Mouse (Mus musculus) hindbrain, postnatal 0 days (tissue): ENCODE measurements at regions not wholly inside any gene's neighbourhood (a gene's known extent, or its start where the extent isn't known, plus 50 kb on each side); places are given as distances from the start of the nearest gene placed in this dataset.

Experiments
- ATAC-seq: fragments of 200-750 bp; cut with Nextera tagmentation; 2 replicates; pipeline ENCODE4 v1.8.0; 2017; ENCODE audit warnings: mild to moderate bottlenecking, moderate TSS enrichment, moderate library complexity
- DNase-seq: peaks from one replicate; pipeline ENCODE4 v3.0.0-alpha.2; 2015; ENCODE audit warnings: low spot score
- H3K27ac ChIP-seq: fragments of 300-500 bp; sonication (generic); 2 replicates; pipeline ENCODE4 v1.5.1; 2014; ENCODE audit warnings: mild to moderate bottlenecking
- H3K27me3 ChIP-seq: fragments of 300-500 bp; sonication (generic); 2 replicates; pipeline ENCODE4 v1.6.1; 2014; ENCODE audit warnings: low read length, mixed read lengths; ENCODE audit not compliant: insufficient read depth
- H3K36me3 ChIP-seq: fragments of 300-500 bp; sonication (generic); 2 replicates; pipeline ENCODE4 v1.6.1; 2014; ENCODE audit warnings: low read length, mixed read lengths; ENCODE audit not compliant: insufficient read depth
- H3K4me1 ChIP-seq: fragments of 300-500 bp; sonication (generic); 2 replicates; pipeline ENCODE4 v1.6.1; 2014; ENCODE audit warnings: antibody characterized with exemption, low read length, mixed read lengths; ENCODE audit not compliant: insufficient read depth
- H3K4me2 ChIP-seq: fragments of 300-500 bp; sonication (generic); 2 replicates; pipeline ENCODE4 v1.6.1; 2014; ENCODE audit warnings: low read depth, mild to moderate bottlenecking, low read length, moderate library complexity, mixed read lengths
- H3K4me3 ChIP-seq: fragments of 300-500 bp; sonication (generic); 2 replicates; pipeline ENCODE4 v1.5.1; 2014; ENCODE audit warnings: low read length
- H3K9ac ChIP-seq: fragments of 300-500 bp; sonication (generic); replicated peaks from 2 replicates; pipeline ENCODE4 v1.6.1; 2014; ENCODE audit warnings: mild to moderate bottlenecking, low read length, moderate library complexity, mixed read lengths
- H3K9me3 ChIP-seq: fragments of 300-500 bp; sonication (generic); 2 replicates; pipeline ENCODE4 v1.6.1; 2016; ENCODE audit warnings: low read length, mixed read lengths
- CTCF ChIP-seq: IDR thresholded peaks from 2 replicates; pipeline ENCODE4 v1.5.1; 2016; ENCODE audit warnings: antibody characterized with exemption, control low read depth, low read depth
- WGBS: fragments of 180-500 bp; shearing (Covaris S2); extraction: QIAGEN DNeasy Blood & Tissue Kit; methylation state at CpG from one replicate; pipeline ENCODE4 v1.1.7; 2014; 5-methylcytosine and 5-hydroxymethylcytosine counted together

DNA sequence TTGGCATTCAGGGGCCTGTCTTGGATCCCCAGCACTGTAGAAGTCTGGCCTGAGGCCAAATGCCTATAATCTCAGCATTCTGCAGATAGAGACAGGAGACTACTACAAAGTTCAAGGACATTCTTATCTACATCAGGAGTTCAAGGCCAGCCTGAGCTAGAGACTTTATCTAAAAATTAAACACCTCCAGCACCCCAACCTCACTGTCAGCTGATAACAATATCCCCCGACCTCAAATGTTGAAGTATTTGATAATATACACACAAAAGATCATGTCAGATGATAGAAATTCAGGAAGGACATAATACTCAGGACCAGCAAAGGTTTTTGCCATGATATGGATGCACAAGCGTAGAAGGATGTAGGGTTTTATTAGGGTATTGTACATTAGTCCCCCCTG, 228.2 kb upstream of the Myocd start:
- no peak overlapping the region for H3K27ac ChIP-seq
- no peak overlapping the region for H3K9ac ChIP-seq
- H3K27me3 ChIP-seq = no peaks in the 10 kb centered on the region
- H3K4me2 ChIP-seq = no peak overlapping the region
- no peak overlapping the region for H3K4me3 ChIP-seq
- no peak for TF ChIP-seq CTCF
- WGBS = 85% methylated on average over 2 of the region's 2 CpGs
- ATAC-seq = no peak
- DNase-seq = no peak
- H3K4me1 ChIP-seq = no peaks in the 10 kb centered on the region
- H3K36me3 ChIP-seq = no peaks in the 10 kb centered on the region
- no peaks in the 10 kb centered on the region for H3K9me3 ChIP-seq

DNA sequence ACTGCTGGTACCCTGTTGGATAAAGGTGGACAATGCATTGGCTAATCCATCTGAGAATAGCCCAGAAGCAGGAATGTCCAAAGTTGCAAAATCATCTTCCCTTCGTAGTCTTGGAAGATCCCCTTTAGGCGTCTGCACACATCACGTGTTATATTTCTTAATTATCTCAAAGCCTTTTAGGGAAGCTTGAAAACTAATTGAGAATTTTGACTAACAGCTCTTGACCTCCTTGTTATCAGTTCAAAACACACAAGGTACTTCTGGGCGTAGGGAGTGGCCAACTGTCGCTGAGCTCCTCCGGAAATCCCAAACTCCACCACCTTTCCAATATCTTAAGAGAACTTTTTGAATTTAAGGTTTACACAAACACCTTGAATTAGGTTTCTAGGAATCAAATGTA, 227.6 kb upstream of the Myocd start:
- Histone ChIP-seq H3K4me3 (no peak overlapping the region), H3K27ac (no peak overlapping the region), H3K9me3 (no peaks in the 10 kb centered on the region), H3K9ac (no peak overlapping the region), H3K4me1 (no peaks in the 10 kb centered on the region), H3K27me3 (no peaks in the 10 kb centered on the region), H3K4me2 (no peak overlapping the region), H3K36me3 (no peaks in the 10 kb centered on the region)
- DNase-seq (no peak), ATAC-seq (no peak)
- no peak for TF ChIP-seq CTCF
- WGBS = 93% methylated on average over 6 of the region's 6 CpGs

DNA sequence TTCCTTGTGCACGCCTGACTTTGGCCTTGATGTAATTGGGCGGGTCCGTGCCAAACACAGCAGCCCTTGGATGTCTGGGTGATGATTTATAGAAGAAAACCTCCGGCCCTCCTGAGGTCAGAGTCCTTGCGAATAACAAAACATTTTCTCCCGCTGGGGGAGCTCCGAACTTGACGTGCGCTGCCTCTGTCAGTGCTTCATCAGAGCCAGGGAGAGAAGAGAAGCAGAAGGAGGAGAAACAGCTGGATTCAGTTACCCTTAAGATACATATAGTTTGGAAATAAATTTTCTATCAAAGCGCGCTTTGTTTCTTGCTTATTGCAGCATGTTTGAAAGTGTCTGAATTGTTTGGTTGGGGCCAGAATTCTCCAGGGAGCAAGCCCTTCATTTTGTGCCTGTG, 225.2 kb upstream of the Myocd start:
- TF ChIP-seq CTCF = no peak
- DNase-seq (peak; percentile 17), ATAC-seq (no peak)
- Histone ChIP-seq H3K4me1 (no peaks in the 10 kb centered on the region), H3K4me2 (no peak overlapping the region), H3K27me3 (no peaks in the 10 kb centered on the region), H3K9me3 (no peaks in the 10 kb centered on the region), H3K36me3 (no peaks in the 10 kb centered on the region), H3K27ac (no peak overlapping the region), H3K4me3 (no peak overlapping the region), H3K9ac (no peak overlapping the region)
- 19% methylated on average over 11 of the region's 11 CpGs for WGBS

DNA sequence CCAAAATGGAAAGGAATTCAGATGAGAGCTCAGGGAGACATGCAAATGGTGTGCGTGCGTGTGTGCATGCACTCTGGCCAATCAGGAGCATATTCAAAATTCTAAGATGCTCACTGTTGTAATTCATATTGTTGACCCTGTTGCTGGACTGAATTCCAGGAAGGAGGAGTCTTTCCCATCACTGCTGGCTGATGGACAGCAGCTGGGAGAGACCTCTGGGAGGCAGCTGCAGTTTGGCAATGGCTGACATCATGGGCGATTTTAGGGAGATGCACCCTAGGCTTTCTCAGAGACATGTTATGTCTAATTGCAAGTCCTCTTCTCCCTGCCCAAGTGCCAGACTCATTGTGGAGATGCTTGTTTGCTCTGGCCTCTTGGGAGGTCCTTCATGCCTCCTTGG, 220.6 kb upstream of the Myocd start:
- H3K27me3 ChIP-seq = no peaks in the 10 kb centered on the region
- H3K9ac ChIP-seq = no peak overlapping the region
- 0 out of 2 replicates have a peak, but pooled peaks cover 4% of the 10 kb centered on the region for H3K9me3 ChIP-seq
- no peak overlapping the region for H3K4me2 ChIP-seq
- no peaks in the 10 kb centered on the region for H3K4me1 ChIP-seq
- no peak for TF ChIP-seq CTCF
- H3K36me3 ChIP-seq = no peaks in the 10 kb centered on the region
- DNase-seq (no peak), ATAC-seq (no peak)
- 94% methylated on average over 3 of the region's 3 CpGs for WGBS
- H3K4me3 ChIP-seq = no peak overlapping the region
- H3K27ac ChIP-seq = no peak overlapping the region

DNA sequence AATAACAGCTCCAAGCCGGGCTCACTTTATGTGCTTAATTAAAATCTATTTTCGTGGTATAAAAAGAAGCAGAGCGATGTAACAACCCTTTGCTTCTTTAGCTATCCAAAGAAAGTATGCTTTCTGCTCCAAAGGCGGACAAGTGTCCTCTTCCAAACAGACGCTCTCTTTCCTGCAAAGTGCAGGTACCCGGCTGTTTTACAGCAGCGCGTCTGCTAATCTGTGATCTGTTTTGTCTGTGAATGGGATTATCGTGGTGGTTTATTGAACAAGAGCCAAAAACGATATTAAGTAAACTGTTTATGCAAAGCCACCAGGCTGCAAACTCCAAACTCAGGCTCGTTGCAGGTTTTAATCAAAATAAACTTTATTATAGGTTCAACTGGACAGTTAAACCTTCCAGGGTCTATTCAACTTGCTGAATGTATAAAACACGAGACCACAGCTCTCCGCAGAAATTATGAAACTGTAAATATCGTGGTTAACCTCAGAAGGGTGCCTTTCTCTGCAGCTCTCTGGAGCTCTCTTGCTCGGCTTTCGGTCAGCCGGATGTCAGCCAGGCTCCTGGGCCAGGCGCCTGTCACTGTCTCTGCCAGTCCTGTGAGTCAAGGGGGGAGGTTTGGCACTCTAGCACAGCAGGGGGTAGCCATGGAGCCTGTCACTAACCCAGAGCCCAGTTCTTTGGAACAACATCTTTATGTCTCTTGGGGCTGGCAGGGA, 206.2 kb upstream of the Myocd start:
- peak overlapping the region; percentile 38; the same call in 1 of the 2 replicates for H3K27ac ChIP-seq
- H3K36me3 ChIP-seq = no peaks in the 10 kb centered on the region
- no peak overlapping the region for H3K4me3 ChIP-seq
- no peaks in the 10 kb centered on the region for H3K27me3 ChIP-seq
- H3K9ac ChIP-seq = no peak overlapping the region
- 0 out of 2 replicates have a peak overlapping the region, but pooled peaks have one; percentile 7 for H3K4me2 ChIP-seq
- ATAC-seq (peak; percentile 67; the same call in 1 of the 2 replicates), DNase-seq (peak; percentile 70)
- H3K4me1 ChIP-seq = no peaks in the 10 kb centered on the region
- 44% methylated on average over 18 of the region's 18 CpGs for WGBS
- no peaks in the 10 kb centered on the region for H3K9me3 ChIP-seq
- TF ChIP-seq CTCF = no peak

DNA sequence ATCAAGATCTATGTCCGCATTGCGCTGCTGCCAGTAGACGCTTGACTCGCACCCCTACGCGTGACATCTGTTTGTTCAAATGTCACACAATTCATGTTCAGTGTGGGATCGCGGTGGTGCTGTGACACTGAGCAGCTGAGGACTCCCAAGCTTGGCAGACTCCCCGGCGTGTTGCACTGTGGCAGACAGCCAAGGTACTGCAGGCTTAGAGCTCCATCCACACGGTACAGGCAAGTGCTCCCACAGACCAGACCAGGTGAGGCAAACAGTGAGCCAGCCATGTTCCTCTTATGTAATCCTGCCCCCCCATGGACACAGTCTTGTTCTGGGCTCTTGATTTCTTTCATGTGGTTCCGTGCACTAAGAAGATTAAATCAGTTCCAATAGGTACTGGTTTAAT, 205.5 kb upstream of the Myocd start:
- no peaks in the 10 kb centered on the region for H3K36me3 ChIP-seq
- H3K4me1 ChIP-seq = no peaks in the 10 kb centered on the region
- H3K4me3 ChIP-seq = no peak overlapping the region
- TF ChIP-seq CTCF = no peak
- H3K9ac ChIP-seq = no peak overlapping the region
- 48% methylated on average over 12 of the region's 12 CpGs for WGBS
- H3K27me3 ChIP-seq = no peaks in the 10 kb centered on the region
- no peak overlapping the region for H3K4me2 ChIP-seq
- ATAC-seq = peak; percentile 62
- DNase-seq = peak; percentile 70
- no peaks in the 10 kb centered on the region for H3K9me3 ChIP-seq
- H3K27ac ChIP-seq = 0 out of 2 replicates have a peak overlapping the region, but pooled peaks have one; percentile 20
